Mouse (Mus musculus): ENCODE data around the gene Zfand2a.

DNA sequence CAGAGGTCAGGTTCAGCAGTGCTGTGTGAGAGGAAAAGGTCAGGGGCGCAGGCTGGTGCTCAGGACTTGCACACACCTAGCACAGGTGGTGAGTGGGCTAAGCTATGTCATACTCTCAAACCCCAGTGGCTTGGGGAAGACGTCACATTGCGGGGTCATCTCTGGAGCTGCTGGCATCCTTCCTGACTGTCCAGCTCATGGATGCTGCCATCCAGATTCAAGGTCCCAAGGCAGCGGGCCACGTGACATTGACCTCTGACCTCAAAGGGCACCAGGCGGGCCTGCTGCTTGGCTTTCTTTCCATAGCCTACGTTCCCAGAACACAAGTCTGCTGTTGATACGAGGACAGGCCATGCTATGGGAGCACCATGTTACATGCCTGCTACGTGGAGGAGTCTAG is 57.3 kb downstream of the Zfand2a start:
- TF ChIP-seq ZC3H11A (IDR thresholded peaks at IDR 0.05; ENCODE audit: borderline replicate concordance, low read depth, low read length) = no peak
- no peak for TF ChIP-seq MAFK (IDR thresholded peaks at IDR 0.05; ENCODE audit: insufficient read depth, low read depth, low read length)
- no peak for TF ChIP-seq HCFC1 (IDR thresholded peaks at IDR 0.05; ENCODE audit: borderline replicate concordance, insufficient read depth, low read length)
